Mouse (Mus musculus) lung, adult 2 months (tissue): ENCODE measurements around the gene 4930469K13Rik.

Experiments
- CTCF ChIP-seq: fragments of 200-500 bp; IDR thresholded peaks from 2 replicates; pipeline ENCODE4 v1.5.1; 2011; ENCODE audit warnings: mild to moderate bottlenecking, low read length, control low read depth; ENCODE audit not compliant: insufficient read depth
- POLR2A ChIP-seq: fragments of 200-500 bp; IDR thresholded peaks from 2 replicates; pipeline ENCODE4 v1.6.1; 2011; ENCODE audit warnings: low read depth, mild to moderate bottlenecking, control low read depth, low read length, borderline replicate concordance; ENCODE audit errors: extremely low read depth

DNA sequence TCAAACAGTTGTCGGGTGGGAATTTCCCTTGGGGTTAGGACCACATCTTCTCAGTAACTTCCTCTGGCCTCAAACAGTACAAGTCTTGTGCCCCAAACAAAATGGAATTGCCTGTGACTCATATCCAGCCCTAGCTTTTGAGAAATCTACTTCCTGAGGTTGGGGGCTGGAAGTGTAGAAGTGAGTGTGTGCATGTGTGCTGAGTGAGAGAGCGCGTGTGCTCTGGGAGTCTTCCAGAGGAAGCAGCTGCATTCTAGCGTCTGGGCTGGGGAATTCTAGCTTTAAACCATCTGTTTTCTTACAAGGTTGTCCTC is 87.5 kb downstream of the 4930469K13Rik start:
- TF ChIP-seq POLR2A = no peak
- no peak for TF ChIP-seq CTCF
